Mouse (Mus musculus): ENCODE results near the gene Ctf1. TPM values are rescaled to one million over a fixed set of nuclear protein-coding genes. Genes with fewer than 3 reads are reported as not detected.

Ctf1 gene
- polyA plus RNA-seq, 1 experiment from 2014 or later = 29.8 TPM

- Histone ChIP-seq H3K4me1 (peaks cover 21% of the 10 kb centered on the region), H3K4me2 (replicated peaks) (peak overlapping the region; percentile 89), H3K4me3 (replicated peaks) (peak overlapping the region; percentile 77), H3K27me3 (no peaks in the 10 kb centered on the region), H3K9me3 (replicated peaks) (no peaks in the 10 kb centered on the region), H3K27ac (replicated peaks) (peak overlapping the region; percentile 93), H3K36me3 (peaks cover 23% of the 10 kb centered on the region), H3K9ac (peak overlapping the region; percentile 33)
- peak; percentile 86 for ATAC-seq (ENCODE audit: insufficient number of reproducible peaks, low FRiP score, low TSS enrichment, low read depth)
- WGBS = under 1% methylated on average over 19 of the region's 19 CpGs
These were observed 32.7 kb downstream of the Ctf1 start for GRCm38 (mm10) chr7:127745251-127745651.

- H3K36me3 ChIP-seq = peaks cover 29% of the 10 kb centered on the region
- H3K4me3 ChIP-seq (replicated peaks) = peak overlapping the region; percentile 77
- ATAC-seq (ENCODE audit: insufficient number of reproducible peaks, low FRiP score, low TSS enrichment, low read depth) = peak; percentile 91
- H3K27me3 ChIP-seq = no peaks in the 10 kb centered on the region
- H3K4me2 ChIP-seq (replicated peaks) = peak overlapping the region; percentile 89
- peak overlapping the region; percentile 93 for H3K27ac ChIP-seq (replicated peaks)
- H3K9me3 ChIP-seq (replicated peaks) = no peaks in the 10 kb centered on the region
- under 1% methylated on average over 39 of the region's 39 CpGs for WGBS
- H3K9ac ChIP-seq = peak overlapping the region; percentile 74
- peaks cover 21% of the 10 kb centered on the region for H3K4me1 ChIP-seq
These were observed 33.3 kb downstream of the Ctf1 start for GRCm38 (mm10) chr7:127745652-127746493.

- under 1% methylated on average over 45 of the region's 62 CpGs for WGBS
- no peaks in the 10 kb centered on the region for H3K27me3 ChIP-seq
- 0 out of 2 replicates have a peak, but pooled peaks have one; percentile 0 for ATAC-seq (ENCODE audit: insufficient number of reproducible peaks, low FRiP score, low TSS enrichment, low read depth)
These were observed 34.3 kb downstream of the Ctf1 start for GRCm38 (mm10) chr7:127746494-127747491.

GRCm38 (mm10) chr7:127747559-127748234 is 35.2 kb downstream of the Ctf1 start:
- H3K4me2 ChIP-seq (replicated peaks) = peak overlapping the region; percentile 89
- no peak for ATAC-seq (ENCODE audit: insufficient number of reproducible peaks, low FRiP score, low TSS enrichment, low read depth)
- peak overlapping the region; percentile 93 for H3K27ac ChIP-seq (replicated peaks)
- 29% methylated on average over 6 of the region's 6 CpGs for WGBS
- H3K36me3 ChIP-seq = peaks cover 47% of the 10 kb centered on the region
- peak overlapping the region; percentile 77 for H3K4me3 ChIP-seq (replicated peaks)
- H3K9ac ChIP-seq = peak overlapping the region; percentile 74; the same call in 1 of the 2 replicates
- H3K9me3 ChIP-seq (replicated peaks) = no peaks in the 10 kb centered on the region
- no peaks in the 10 kb centered on the region for H3K27me3 ChIP-seq
- H3K4me1 ChIP-seq = peaks cover 22% of the 10 kb centered on the region

More at GRCm38 (mm10) chr7:127746494-127747491, 34.3 kb downstream of the Ctf1 start:
- Histone ChIP-seq H3K27ac (replicated peaks) (peak overlapping the region; percentile 93), H3K9me3 (replicated peaks) (no peaks in the 10 kb centered on the region), H3K4me1 (peaks cover 21% of the 10 kb centered on the region), H3K4me2 (replicated peaks) (peak overlapping the region; percentile 89), H3K4me3 (replicated peaks) (peak overlapping the region; percentile 77), H3K9ac (peak overlapping the region; percentile 74), H3K36me3 (peaks cover 38% of the 10 kb centered on the region)

GRCm38 (mm10) chr7:127748235-127748560 is 35.7 kb downstream of the Ctf1 start:
- Histone ChIP-seq H3K27ac (replicated peaks) (no peak overlapping the region; the same call in 1 of the 2 replicates), H3K9ac (no peak overlapping the region), H3K4me3 (replicated peaks) (peak overlapping the region; percentile 77), H3K36me3 (peaks cover 52% of the 10 kb centered on the region), H3K9me3 (replicated peaks) (no peaks in the 10 kb centered on the region), H3K4me2 (replicated peaks) (no peak overlapping the region), H3K4me1 (peaks cover 27% of the 10 kb centered on the region), H3K27me3 (no peaks in the 10 kb centered on the region)
- WGBS = 93% methylated on average over 28 of the region's 28 CpGs
- ATAC-seq (ENCODE audit: insufficient number of reproducible peaks, low FRiP score, low TSS enrichment, low read depth) = no peak

- 0 out of 2 replicates have a peak overlapping the region, but pooled peaks have one; percentile 29 for H3K27ac ChIP-seq (replicated peaks)
- peak overlapping the region; percentile 27 for H3K4me2 ChIP-seq (replicated peaks)
- no peak overlapping the region for H3K4me3 ChIP-seq (replicated peaks)
- WGBS = 72% methylated on average over 19 of the region's 19 CpGs
- peaks cover 75% of the 10 kb centered on the region for H3K36me3 ChIP-seq
- H3K9ac ChIP-seq = no peak overlapping the region
- no peaks in the 10 kb centered on the region for H3K9me3 ChIP-seq (replicated peaks)
- peaks cover 29% of the 10 kb centered on the region for H3K4me1 ChIP-seq
- no peaks in the 10 kb centered on the region for H3K27me3 ChIP-seq
- ATAC-seq (ENCODE audit: insufficient number of reproducible peaks, low FRiP score, low TSS enrichment, low read depth) = no peak
These were observed 37.9 kb downstream of the Ctf1 start for GRCm38 (mm10) chr7:127750131-127751127.

GRCm38 (mm10) chr7:127751619-127752018 is 39.1 kb downstream of the Ctf1 start:
- no peaks in the 10 kb centered on the region for H3K27me3 ChIP-seq
- H3K36me3 ChIP-seq = peaks cover 84% of the 10 kb centered on the region
- no peak overlapping the region for H3K4me2 ChIP-seq (replicated peaks)
- H3K27ac ChIP-seq (replicated peaks) = no peak overlapping the region
- no peak overlapping the region for H3K4me3 ChIP-seq (replicated peaks)
- H3K4me1 ChIP-seq = peaks cover 40% of the 10 kb centered on the region
- ATAC-seq (ENCODE audit: insufficient number of reproducible peaks, low FRiP score, low TSS enrichment, low read depth) = no peak
- WGBS = 94% methylated on average over 5 of the region's 5 CpGs
- no peak overlapping the region for H3K9ac ChIP-seq
- H3K9me3 ChIP-seq (replicated peaks) = no peaks in the 10 kb centered on the region

GRCm38 (mm10) chr7:127752069-127752468 is 39.5 kb downstream of the Ctf1 start:
- Histone ChIP-seq H3K9ac (no peak overlapping the region), H3K4me3 (replicated peaks) (no peak overlapping the region), H3K36me3 (peaks cover 88% of the 10 kb centered on the region), H3K4me2 (replicated peaks) (no peak overlapping the region), H3K4me1 (peaks cover 44% of the 10 kb centered on the region), H3K27ac (replicated peaks) (no peak overlapping the region), H3K27me3 (no peaks in the 10 kb centered on the region), H3K9me3 (replicated peaks) (no peaks in the 10 kb centered on the region)
- WGBS = 95% methylated on average over 27 of the region's 27 CpGs
- ATAC-seq (ENCODE audit: insufficient number of reproducible peaks, low FRiP score, low TSS enrichment, low read depth) = no peak

GRCm38 (mm10) chr7:127753158-127753557 is 40.6 kb downstream of the Ctf1 start:
- Histone ChIP-seq H3K4me2 (replicated peaks) (no peak overlapping the region), H3K4me3 (replicated peaks) (no peak overlapping the region), H3K27ac (replicated peaks) (no peak overlapping the region), H3K9me3 (replicated peaks) (no peaks in the 10 kb centered on the region), H3K27me3 (no peaks in the 10 kb centered on the region), H3K9ac (no peak overlapping the region), H3K36me3 (peaks cover 96% of the 10 kb centered on the region), H3K4me1 (peaks cover 35% of the 10 kb centered on the region)
- ATAC-seq (ENCODE audit: insufficient number of reproducible peaks, low FRiP score, low TSS enrichment, low read depth) = no peak
- WGBS = 46% methylated on average over 5 of the region's 5 CpGs

- Histone ChIP-seq H3K27me3 (no peaks in the 10 kb centered on the region), H3K36me3 (peaks cover 96% of the 10 kb centered on the region), H3K4me3 (replicated peaks) (no peak overlapping the region), H3K27ac (replicated peaks) (no peak overlapping the region), H3K4me2 (replicated peaks) (no peak overlapping the region), H3K4me1 (peaks cover 33% of the 10 kb centered on the region), H3K9ac (no peak overlapping the region), H3K9me3 (replicated peaks) (no peaks in the 10 kb centered on the region)
- 82% methylated on average over 7 of the region's 7 CpGs for WGBS
- ATAC-seq (ENCODE audit: insufficient number of reproducible peaks, low FRiP score, low TSS enrichment, low read depth) = no peak
These were observed 41.2 kb downstream of the Ctf1 start for GRCm38 (mm10) chr7:127753741-127754140.

Measured in embryonic facial prominence, embryonic 15.5 days (tissue).